Mouse (Mus musculus): ENCODE results near the gene Kif2c. TPM values are rescaled to one million over a fixed set of nuclear protein-coding genes. Genes with fewer than 3 reads are reported as not detected.
A peak's percentile ranks its signal among the peaks of the same experiment; 100 is the strongest.

Kif2c gene
- total and polyA plus RNA-seq, 2 experiments from 2014 or later: 6.9 to 8.4 TPM

GRCm38 (mm10) chr4:117138295-117139216 lies 43.9 kb downstream of the Kif2c start:
- H3K4me3 ChIP-seq (ENCODE audit: low read length): no peak overlapping the region
- TF ChIP-seq CTCF (IDR thresholded peaks at IDR 0.05; ENCODE audit: low read depth): no peak
- H3K36me3 ChIP-seq (ENCODE audit: insufficient read depth, low read length): no peaks in the 10 kb centered on the region
- H3K9me3 ChIP-seq (ENCODE audit: low read length): no peaks in the 10 kb centered on the region
- no peak overlapping the region for H3K9ac ChIP-seq (replicated peaks; ENCODE audit: low read length)
- ATAC-seq (0 out of 2 replicates have a peak, but pooled peaks have one; percentile 18), DNase-seq (ENCODE audit: low spot score) (no peak)
- H3K27me3 ChIP-seq (ENCODE audit: insufficient read depth, low read length): no peaks in the 10 kb centered on the region
- no peak overlapping the region for H3K27ac ChIP-seq
- no peaks in the 10 kb centered on the region for H3K4me1 ChIP-seq (ENCODE audit: insufficient read depth, low read length)
- 73% methylated on average over 15 of the region's 17 CpGs for WGBS
- H3K4me2 ChIP-seq (ENCODE audit: low read depth, low read length): no peak overlapping the region

- H3K36me3 ChIP-seq (ENCODE audit: insufficient read depth, low read length): peaks cover 5% of the 10 kb centered on the region; the same call in 1 of the 2 replicates
- H3K27ac ChIP-seq: no peak overlapping the region
- 20% methylated on average over 8 of the region's 8 CpGs for WGBS
- no peak overlapping the region for H3K9ac ChIP-seq (replicated peaks; ENCODE audit: low read length)
- no peak for TF ChIP-seq CTCF (IDR thresholded peaks at IDR 0.05; ENCODE audit: low read depth)
- no peak overlapping the region for H3K4me2 ChIP-seq (ENCODE audit: low read depth, low read length)
- H3K4me1 ChIP-seq (ENCODE audit: insufficient read depth, low read length): 0 out of 2 replicates have a peak, but pooled peaks cover 8% of the 10 kb centered on the region
- no peak for DNase-seq (ENCODE audit: low spot score)
- ATAC-seq: no peak
- H3K4me3 ChIP-seq (ENCODE audit: low read length): no peak overlapping the region
- no peaks in the 10 kb centered on the region for H3K9me3 ChIP-seq (ENCODE audit: low read length)
- H3K27me3 ChIP-seq (ENCODE audit: insufficient read depth, low read length): no peaks in the 10 kb centered on the region
Measured at GRCm38 (mm10) chr4:117136034-117136433, 46.4 kb downstream of the Kif2c start.

- Histone ChIP-seq H3K9ac (replicated peaks; ENCODE audit: low read length) (peak overlapping the region; percentile 87; the same call in 1 of the 2 replicates), H3K4me3 (ENCODE audit: low read length) (peak overlapping the region; percentile 79; the same call in 1 of the 2 replicates), H3K27ac (peak overlapping the region; percentile 90; the same call in 1 of the 2 replicates), H3K9me3 (ENCODE audit: low read length) (no peaks in the 10 kb centered on the region), H3K27me3 (ENCODE audit: insufficient read depth, low read length) (no peaks in the 10 kb centered on the region), H3K36me3 (ENCODE audit: insufficient read depth, low read length) (peaks cover 18% of the 10 kb centered on the region; the same call in 1 of the 2 replicates), H3K4me2 (ENCODE audit: low read depth, low read length) (peak overlapping the region; percentile 72; the same call in 1 of the 2 replicates), H3K4me1 (ENCODE audit: insufficient read depth, low read length) (0 out of 2 replicates have a peak, but pooled peaks cover 8% of the 10 kb centered on the region)
- 38% methylated on average over 2 of the region's 2 CpGs for WGBS
- DNase-seq (ENCODE audit: low spot score) (no peak), ATAC-seq (no peak)
- no peak for TF ChIP-seq CTCF (IDR thresholded peaks at IDR 0.05; ENCODE audit: low read depth)
Measured at GRCm38 (mm10) chr4:117134601-117134995, 47.8 kb downstream of the Kif2c start.

GRCm38 (mm10) chr4:117133817-117134600 lies 48.4 kb downstream of the Kif2c start, which contains the start of gene Plk3:
Gene Plk3, minus strand, starts transcription at chr4:117133963.
- peak; percentile 91 for ATAC-seq
- no peaks in the 10 kb centered on the region for H3K9me3 ChIP-seq (ENCODE audit: low read length)
- H3K9ac ChIP-seq (replicated peaks; ENCODE audit: low read length): peak within 1 kb of the TSS; percentile 87
- H3K27me3 ChIP-seq (ENCODE audit: insufficient read depth, low read length): no peaks in the 10 kb centered on the region
- peak; percentile 99 for DNase-seq (ENCODE audit: low spot score)
- H3K27ac ChIP-seq: peak within 1 kb of the TSS; percentile 90
- WGBS: 2% methylated on average over 43 of the region's 48 CpGs
- peaks cover 22% of the 10 kb centered on the region for H3K36me3 ChIP-seq (ENCODE audit: insufficient read depth, low read length)
- H3K4me3 ChIP-seq (ENCODE audit: low read length): peak within 1 kb of the TSS; percentile 79
- H3K4me2 ChIP-seq (ENCODE audit: low read depth, low read length): peak within 1 kb of the TSS; percentile 72
- TF ChIP-seq CTCF (IDR thresholded peaks at IDR 0.05; ENCODE audit: low read depth): peak; percentile 38
- H3K4me1 ChIP-seq (ENCODE audit: insufficient read depth, low read length): 0 out of 2 replicates have a peak, but pooled peaks cover 8% of the 10 kb centered on the region

- WGBS: 0% methylated on average over 42 of the region's 42 CpGs
- peak overlapping the region; percentile 90 for H3K27ac ChIP-seq
- peak; percentile 54 for ATAC-seq
- 0 out of 2 replicates have a peak, but pooled peaks cover 8% of the 10 kb centered on the region for H3K4me1 ChIP-seq (ENCODE audit: insufficient read depth, low read length)
- H3K4me2 ChIP-seq (ENCODE audit: low read depth, low read length): peak overlapping the region; percentile 72
- peaks cover 29% of the 10 kb centered on the region for H3K36me3 ChIP-seq (ENCODE audit: insufficient read depth, low read length)
- no peak for TF ChIP-seq CTCF (IDR thresholded peaks at IDR 0.05; ENCODE audit: low read depth)
- H3K4me3 ChIP-seq (ENCODE audit: low read length): peak overlapping the region; percentile 79
- peak overlapping the region; percentile 87 for H3K9ac ChIP-seq (replicated peaks; ENCODE audit: low read length)
- no peaks in the 10 kb centered on the region for H3K27me3 ChIP-seq (ENCODE audit: insufficient read depth, low read length)
- peak; percentile 44 for DNase-seq (ENCODE audit: low spot score)
- no peaks in the 10 kb centered on the region for H3K9me3 ChIP-seq (ENCODE audit: low read length)
Measured at GRCm38 (mm10) chr4:117133366-117133796, 49.1 kb downstream of the Kif2c start.

GRCm38 (mm10) chr4:117132794-117133143 lies 49.7 kb downstream of the Kif2c start:
- no peak for TF ChIP-seq CTCF (IDR thresholded peaks at IDR 0.05; ENCODE audit: low read depth)
- H3K4me3 ChIP-seq (ENCODE audit: low read length): peak overlapping the region; percentile 79
- peak overlapping the region; percentile 72 for H3K4me2 ChIP-seq (ENCODE audit: low read depth, low read length)
- peak overlapping the region; percentile 87 for H3K9ac ChIP-seq (replicated peaks; ENCODE audit: low read length)
- H3K36me3 ChIP-seq (ENCODE audit: insufficient read depth, low read length): peaks cover 35% of the 10 kb centered on the region
- peak; percentile 25 for DNase-seq (ENCODE audit: low spot score)
- H3K27me3 ChIP-seq (ENCODE audit: insufficient read depth, low read length): no peaks in the 10 kb centered on the region
- WGBS: 12% methylated on average over 11 of the region's 11 CpGs
- no peak for ATAC-seq
- no peaks in the 10 kb centered on the region for H3K9me3 ChIP-seq (ENCODE audit: low read length)
- peak overlapping the region; percentile 90 for H3K27ac ChIP-seq
- 0 out of 2 replicates have a peak, but pooled peaks cover 8% of the 10 kb centered on the region for H3K4me1 ChIP-seq (ENCODE audit: insufficient read depth, low read length)
